ENCODE assay signal across 31 mouse cellular contexts in the genomic region with DNA sequence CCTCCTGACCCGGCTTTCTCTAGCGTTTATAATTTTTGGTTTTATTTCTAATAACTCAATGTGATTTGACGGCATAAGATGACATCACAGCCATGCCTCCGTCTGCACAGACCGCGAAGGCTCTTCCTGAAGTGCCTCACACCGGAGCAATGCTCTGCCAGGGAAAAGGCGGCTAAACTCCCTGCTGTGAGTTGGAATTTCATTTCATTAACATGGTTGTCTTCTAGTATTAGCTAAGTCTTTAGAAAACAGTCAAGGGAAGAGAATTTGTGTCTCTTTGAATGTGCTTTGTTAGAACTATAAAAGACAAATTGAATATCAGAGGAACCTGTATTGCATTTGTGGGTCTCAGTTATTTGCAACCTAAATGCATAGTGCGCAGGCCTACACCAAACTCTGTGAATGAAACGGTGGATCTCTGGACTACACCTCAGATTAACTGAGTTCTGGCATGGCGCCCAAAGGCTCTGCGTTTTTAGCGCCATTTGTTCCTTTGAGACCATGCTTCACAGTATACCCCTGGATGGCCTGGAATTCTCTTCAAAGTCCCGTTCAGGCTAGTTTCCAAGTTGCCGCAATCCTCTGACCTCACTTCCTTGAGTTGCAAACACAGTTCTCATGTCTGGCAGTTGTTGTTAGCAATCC.
DNase-seq lines count a peak whose midpoint lies in the region; ATAC-seq and TF ChIP-seq lines count a peak whose summit lies in the region.
"Had no signal": no experiment of that assay in that cellular context is flagged by ENCODE, and none has a peak within 500 bp of the region (broad histone marks: within the 10 kb centered on the region; RNA-seq: fewer than 3 reads in every experiment).

No protein-coding gene starts in this region.

- H3K9me3 ChIP-seq in embryonic facial prominence, embryonic 14.5 days (ENCODE audit: control insufficient read depth, low read length): no peaks in the 10 kb centered on the region
- H3K9me3 ChIP-seq in embryonic facial prominence, embryonic 10.5 days: no peaks in the 10 kb centered on the region
- H3K9me3 ChIP-seq: heart, embryonic 12.5 days; limb, embryonic 15.5 days; liver, embryonic 13.5 days; lung, embryonic 15.5 days; midbrain, embryonic 10.5 days; neural tube, embryonic 12.5 days had no signal

- no peak overlapping the region for H3K4me3 ChIP-seq in embryonic facial prominence, embryonic 14.5 days (ENCODE audit: low read depth, low read length)
- no peak overlapping the region for H3K4me3 ChIP-seq in embryonic facial prominence, embryonic 10.5 days
- no peak overlapping the region for H3K4me3 ChIP-seq in lung, adult 2 months (replicated peaks; ENCODE audit: extremely low read depth, low read depth, low read length)
- H3K4me3 ChIP-seq: heart, adult 2 months; heart, embryonic 12.5 days; layer of hippocampus, adult 2 months; left cerebral cortex, adult 2 months; limb, embryonic 15.5 days; liver, embryonic 13.5 days; lung, embryonic 15.5 days; midbrain, embryonic 10.5 days; myocyte; neural tube, embryonic 12.5 days had no signal

- H3K4me1 ChIP-seq in embryonic facial prominence, embryonic 14.5 days (ENCODE audit: control insufficient read depth, insufficient read depth, low read length): no peaks in the 10 kb centered on the region
- peaks cover 21% of the 10 kb centered on the region for H3K4me1 ChIP-seq in embryonic facial prominence, embryonic 10.5 days
- no peaks in the 10 kb centered on the region for H3K4me1 ChIP-seq in lung, adult 2 months (ENCODE audit: control insufficient read depth, insufficient read depth, low read length)
- H3K4me1 ChIP-seq: liver, embryonic 13.5 days had no signal

- H3K36me3 ChIP-seq in embryonic facial prominence, embryonic 14.5 days (ENCODE audit: control insufficient read depth, insufficient read depth, low read length): no peaks in the 10 kb centered on the region
- no peaks in the 10 kb centered on the region for H3K36me3 ChIP-seq in embryonic facial prominence, embryonic 10.5 days (replicated peaks)
- H3K36me3 ChIP-seq: heart, embryonic 12.5 days; limb, embryonic 15.5 days; liver, embryonic 13.5 days; lung, embryonic 15.5 days; midbrain, embryonic 10.5 days; neural tube, embryonic 12.5 days had no signal

- no peak for ATAC-seq in embryonic facial prominence, embryonic 14.5 days (ENCODE audit: low read depth)
- ATAC-seq: activated CD4-positive, CD25-positive, alpha-beta regulatory T cell, adult 4 months; forebrain, embryonic 16.5 days; intestine, postnatal 0 days had no signal

- WGBS in embryonic facial prominence, embryonic 14.5 days: 67% methylated on average over 15 of the region's 15 CpGs
- WGBS in embryonic facial prominence, embryonic 10.5 days: 83% methylated on average over 15 of the region's 15 CpGs
- 84% methylated on average over 15 of the region's 15 CpGs for WGBS in lung, adult 2 months

- no peak for TF ChIP-seq POLR2A in lung, adult 2 months (IDR thresholded peaks at IDR 0.05; ENCODE audit: borderline replicate concordance, extremely low read depth, low read depth, low read length)
- TF ChIP-seq POLR2A in brain, embryonic 14.5 days (IDR thresholded peaks at IDR 0.05; ENCODE audit: borderline replicate concordance, extremely low read depth, insufficient read depth, insufficient read length, poor library complexity, severe bottlenecking): no peak

- H3K27me3 ChIP-seq in embryonic facial prominence, embryonic 14.5 days (replicated peaks; ENCODE audit: control insufficient read depth, insufficient read depth, low read length): no peaks in the 10 kb centered on the region
- H3K27me3 ChIP-seq in embryonic facial prominence, embryonic 10.5 days (replicated peaks; ENCODE audit: low read depth, poor library complexity, severe bottlenecking): no peaks in the 10 kb centered on the region
- H3K27me3 ChIP-seq: heart, embryonic 12.5 days; limb, embryonic 15.5 days; liver, embryonic 13.5 days; lung, embryonic 15.5 days; neural tube, embryonic 12.5 days had no signal

- no peak overlapping the region for H3K4me2 ChIP-seq in embryonic facial prominence, embryonic 14.5 days (ENCODE audit: low read depth, low read length)
- H3K4me2 ChIP-seq: heart, embryonic 12.5 days; hindbrain, embryonic 14.5 days; limb, embryonic 15.5 days; liver, embryonic 13.5 days; lung, embryonic 15.5 days; neural tube, embryonic 12.5 days had no signal

- no peak overlapping the region for H3K27ac ChIP-seq in embryonic facial prominence, embryonic 14.5 days (replicated peaks; ENCODE audit: low read depth, low read length)
- H3K27ac ChIP-seq in embryonic facial prominence, embryonic 10.5 days (replicated peaks): no peak overlapping the region
- H3K27ac ChIP-seq: heart, adult 2 months; hindbrain, embryonic 14.5 days; layer of hippocampus, adult 2 months; left cerebral cortex, adult 2 months; limb, embryonic 15.5 days; liver, embryonic 13.5 days; lung, embryonic 15.5 days; midbrain, embryonic 10.5 days; neural tube, embryonic 12.5 days had no signal

- peak; percentile 17 for DNase-seq in embryonic facial prominence, embryonic 14.5 days (ENCODE audit: low spot score)
- DNase-seq in embryonic facial prominence, embryonic 10.5 days (ENCODE audit: low spot score): no peak
- peak; percentile 17 to 25 for DNase-seq in kidney, postnatal 4 days
- DNase-seq in kidney, adult 11 months: no peak
- DNase-seq in lung, postnatal 10 days: peak; percentile 22
- no peak for DNase-seq in lung, adult 2 months
- peak; percentile 38 for DNase-seq in brain, embryonic 14.5 days (ENCODE audit: low read depth)
- no peak for DNase-seq in thymus, postnatal 10 days (ENCODE audit: low spot score in 2 of 2)
- DNase-seq: adrenal gland, postnatal 25 days; cerebellum, adult 2 months; cerebellum, postnatal 14 days; heart, adult 2 months; heart, postnatal 4 days; kidney, postnatal 14 days; liver, embryonic 13.5 days; right cerebral cortex, adult 18-20 months; spleen, adult 18-20 months; thymus, adult 18-20 months; thymus, postnatal 36 days had no signal

- TF ChIP-seq CTCF in lung, adult 2 months (IDR thresholded peaks at IDR 0.05; ENCODE audit: insufficient read depth, low read length): no peak
- TF ChIP-seq CTCF in brain, embryonic 14.5 days (IDR thresholded peaks at IDR 0.05; ENCODE audit: borderline replicate concordance, extremely low read depth, insufficient read depth, insufficient read length): no peak

- no peak overlapping the region for H3K9ac ChIP-seq in embryonic facial prominence, embryonic 14.5 days (ENCODE audit: low read depth, low read length)
- H3K9ac ChIP-seq: heart, embryonic 12.5 days; hindbrain, embryonic 14.5 days; limb, embryonic 15.5 days; liver, embryonic 13.5 days; lung, embryonic 15.5 days; neural tube, embryonic 12.5 days had no signal

Comparison
In these comparisons a context has a peak if more than half of its experiments do, and no peak if none do; other contexts are left out.
1. DNase-seq: peak in embryonic facial prominence, embryonic 14.5 days (single experiment), kidney, postnatal 4 days (2 of 2), lung, postnatal 10 days (single experiment) and brain, embryonic 14.5 days (single experiment); none in embryonic facial prominence, embryonic 10.5 days (single experiment), kidney, adult 11 months (single experiment), lung, adult 2 months (single experiment) and thymus, postnatal 10 days (0 of 2).